Mouse (Mus musculus): ENCODE measurements around the gene Hoxb6.

The Hoxb6 gene

GRCm38 (mm10) chr11:96317608-96318367 lies 25.5 kb downstream of the Hoxb6 start, which contains the start of gene Hoxb4:
Gene Hoxb4, plus strand, starts transcription at chr11:96318267.
- DNase-seq: no peak

GRCm38 (mm10) chr11:96318368-96319070 lies 26.2 kb downstream of the Hoxb6 start:
- peak; percentile 48 to 58 for DNase-seq

GRCm38 (mm10) chr11:96319071-96319902 lies 27.0 kb downstream of the Hoxb6 start:
- no peak for DNase-seq

- no peak for DNase-seq
Measured at GRCm38 (mm10) chr11:96319910-96320309, 27.6 kb downstream of the Hoxb6 start.

GRCm38 (mm10) chr11:96320688-96321087 lies 28.4 kb downstream of the Hoxb6 start:
- DNase-seq: no peak

- no peak for DNase-seq
Measured at GRCm38 (mm10) chr11:96321846-96322245, 29.6 kb downstream of the Hoxb6 start.

GRCm38 (mm10) chr11:96322738-96323137 lies 30.5 kb downstream of the Hoxb6 start:
- DNase-seq: no peak

GRCm38 (mm10) chr11:96323154-96323553 lies 30.9 kb downstream of the Hoxb6 start, which contains the start of gene Hoxb3:
Gene Hoxb3, plus strand, starts transcription at chr11:96323326.
- no peak for DNase-seq

GRCm38 (mm10) chr11:96324125-96324524 lies 31.8 kb downstream of the Hoxb6 start:
- DNase-seq: no peak

- DNase-seq: no peak
Measured at GRCm38 (mm10) chr11:96324965-96325364, 32.7 kb downstream of the Hoxb6 start.

- no peak for DNase-seq
Measured at GRCm38 (mm10) chr11:96325747-96326212, 33.5 kb downstream of the Hoxb6 start.

GRCm38 (mm10) chr11:96326705-96327104 lies 34.4 kb downstream of the Hoxb6 start:
- no peak for DNase-seq

- no peak for DNase-seq
Measured at GRCm38 (mm10) chr11:96327122-96327521, 34.8 kb downstream of the Hoxb6 start.

- no peak for DNase-seq
Measured at GRCm38 (mm10) chr11:96327750-96328149, 35.5 kb downstream of the Hoxb6 start.

- no peak for DNase-seq
Measured at GRCm38 (mm10) chr11:96328605-96329004, 36.3 kb downstream of the Hoxb6 start.

- DNase-seq: no peak
Measured at GRCm38 (mm10) chr11:96332105-96332504, 39.8 kb downstream of the Hoxb6 start.

- DNase-seq: no peak
Measured at GRCm38 (mm10) chr11:96332618-96333032, 40.3 kb downstream of the Hoxb6 start.

GRCm38 (mm10) chr11:96333241-96334001 lies 41.1 kb downstream of the Hoxb6 start:
- no peak for DNase-seq

GRCm38 (mm10) chr11:96334002-96334364 lies 41.7 kb downstream of the Hoxb6 start:
- no peak for DNase-seq

GRCm38 (mm10) chr11:96334998-96335397 lies 42.7 kb downstream of the Hoxb6 start:
- no peak for DNase-seq

- DNase-seq: no peak
Measured at GRCm38 (mm10) chr11:96336597-96336996, 44.3 kb downstream of the Hoxb6 start.

- no peak for DNase-seq
Measured at GRCm38 (mm10) chr11:96337026-96337425, 44.8 kb downstream of the Hoxb6 start.
